Mouse (Mus musculus): ENCODE measurements around the gene Gm10491.

The Gm10491 gene

GRCm38 (mm10) chrX:7879819-7880218 is 27.8 kb downstream of the Gm10491 start:
- peak; percentile 88 for DNase-seq (ENCODE audit: low spot score)

DNA sequence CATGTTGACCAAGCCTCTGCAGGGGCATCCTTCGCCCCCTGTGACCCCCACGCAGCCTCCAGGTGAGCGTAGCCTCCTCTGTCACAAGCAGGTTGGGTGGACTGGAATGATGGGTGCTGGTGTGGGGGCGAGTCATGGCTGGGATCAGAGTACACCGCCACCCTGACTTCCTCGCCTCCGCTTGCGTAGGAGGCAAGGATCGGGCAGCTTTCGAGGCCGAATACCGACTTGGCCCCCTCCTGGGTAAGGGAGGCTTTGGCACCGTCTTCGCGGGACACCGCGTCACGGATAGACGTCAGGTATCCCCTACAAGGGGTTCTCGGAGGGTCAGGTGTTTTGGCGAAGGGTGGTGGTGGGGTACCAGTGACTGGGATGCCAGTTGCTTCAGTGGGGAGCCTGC is 29.1 kb downstream of the Gm10491 start:
- peak; percentile 34 for DNase-seq (ENCODE audit: low spot score)

DNA sequence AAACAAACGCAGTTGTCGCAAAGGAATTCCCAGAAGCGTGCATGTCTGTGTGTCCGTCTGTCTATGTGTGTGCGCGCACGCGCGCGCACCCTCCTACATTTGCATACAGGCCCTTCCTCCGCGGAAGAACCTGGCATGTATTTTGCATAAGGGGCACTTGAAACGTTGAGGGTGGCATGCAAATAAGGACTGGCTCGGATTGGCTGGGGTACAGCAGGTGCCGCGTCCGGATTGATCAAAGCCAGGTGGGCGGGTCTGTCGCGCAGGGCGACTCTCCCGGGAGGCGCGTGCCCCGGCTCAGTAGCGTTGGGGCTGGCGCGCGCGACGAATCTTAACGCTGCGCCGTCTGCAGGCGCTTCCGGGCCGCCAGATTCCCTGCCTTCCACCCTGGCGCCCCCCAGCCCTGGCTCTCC is 29.6 kb downstream of the Gm10491 start, which contains the start of gene Pim2:
Pim2 (plus strand) TSS at position 256 of the 413 bp plus-strand sequence.
- peak; percentile 89 for DNase-seq (ENCODE audit: low spot score)

DNA sequence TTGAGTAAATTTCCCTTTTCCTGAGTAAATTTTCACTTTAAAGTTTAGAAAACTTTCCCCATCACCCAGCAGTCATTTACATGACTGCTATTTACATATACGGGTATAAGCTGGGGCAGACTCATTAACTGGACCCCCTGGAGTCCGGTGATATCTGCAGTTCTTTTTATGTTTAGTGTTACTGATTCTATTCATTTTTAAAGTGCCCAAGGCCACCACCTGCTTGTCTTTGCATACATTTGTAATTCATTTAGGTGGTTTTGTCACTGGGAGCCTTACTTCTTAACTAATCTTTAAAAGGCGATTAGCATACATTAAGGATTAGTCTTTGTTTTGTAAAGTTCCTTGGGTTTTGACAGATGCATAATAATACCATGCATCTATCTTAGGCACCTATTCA is 37.8 kb downstream of the Gm10491 start:
- no peak for DNase-seq (ENCODE audit: low spot score)

DNA sequence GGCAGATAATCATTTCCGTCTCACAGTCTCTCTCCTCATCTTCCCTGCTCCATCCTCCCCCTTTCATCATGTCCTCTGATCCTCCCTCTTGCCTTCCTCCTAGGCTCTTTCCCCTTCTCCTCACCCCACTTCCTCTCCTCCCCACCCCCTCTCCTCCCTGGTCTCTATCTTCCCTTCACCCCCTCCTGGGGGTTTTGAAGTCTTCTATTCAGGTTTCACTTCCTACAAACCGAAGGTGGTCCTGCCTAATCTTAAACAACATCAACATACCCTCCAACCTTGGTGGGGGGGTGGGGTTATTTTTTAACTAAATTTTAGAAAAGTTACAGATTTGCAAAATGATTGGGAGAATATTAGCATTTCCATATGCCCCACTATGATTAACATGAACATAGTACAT is 39.1 kb downstream of the Gm10491 start:
- no peak for DNase-seq (ENCODE audit: low spot score)

DNA sequence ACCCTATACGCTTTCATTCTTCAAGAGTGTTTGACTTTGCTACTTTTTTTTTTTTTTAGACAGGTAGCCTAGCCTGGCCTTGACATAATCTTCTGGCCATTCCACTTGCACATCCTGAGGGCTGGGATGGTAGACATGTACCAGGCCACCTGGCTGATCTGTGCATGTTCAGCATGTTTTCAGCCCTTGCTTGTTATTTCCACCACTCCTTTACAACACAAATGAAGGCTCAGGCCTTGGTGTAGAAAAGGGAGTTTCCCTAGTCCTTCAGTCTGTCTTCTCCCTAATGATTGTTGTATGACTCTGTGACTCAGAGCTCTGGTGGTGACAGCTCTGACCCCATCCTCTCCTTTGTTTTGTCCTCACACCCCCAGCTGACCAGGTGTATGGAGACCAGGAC is 40.5 kb downstream of the Gm10491 start:
- no peak for DNase-seq (ENCODE audit: low spot score)

DNA sequence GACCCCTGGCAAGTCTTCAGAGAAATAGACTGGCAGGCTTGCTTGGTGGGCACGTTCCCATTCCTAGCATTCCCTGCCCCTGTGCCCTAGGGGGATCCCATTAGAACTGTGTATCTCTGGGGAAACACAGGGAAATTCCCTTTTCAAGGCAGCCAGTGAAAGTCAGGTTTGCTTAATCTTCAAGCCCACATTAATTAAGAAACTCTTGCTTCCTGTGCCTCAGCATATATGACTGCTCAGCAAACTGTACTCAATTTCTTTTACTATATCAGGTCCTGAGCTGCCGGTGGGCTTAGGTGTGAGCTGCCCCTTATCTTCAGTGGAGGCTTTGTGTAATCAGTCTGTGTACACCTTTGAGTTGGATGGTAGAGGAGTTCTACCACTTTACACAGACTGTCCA is 41.8 kb downstream of the Gm10491 start:
- DNase-seq (ENCODE audit: low spot score) = no peak

- no peak for DNase-seq (ENCODE audit: low spot score)
Observed at GRCm38 (mm10) chrX:7865343-7865742, 42.3 kb downstream of the Gm10491 start.

DNA sequence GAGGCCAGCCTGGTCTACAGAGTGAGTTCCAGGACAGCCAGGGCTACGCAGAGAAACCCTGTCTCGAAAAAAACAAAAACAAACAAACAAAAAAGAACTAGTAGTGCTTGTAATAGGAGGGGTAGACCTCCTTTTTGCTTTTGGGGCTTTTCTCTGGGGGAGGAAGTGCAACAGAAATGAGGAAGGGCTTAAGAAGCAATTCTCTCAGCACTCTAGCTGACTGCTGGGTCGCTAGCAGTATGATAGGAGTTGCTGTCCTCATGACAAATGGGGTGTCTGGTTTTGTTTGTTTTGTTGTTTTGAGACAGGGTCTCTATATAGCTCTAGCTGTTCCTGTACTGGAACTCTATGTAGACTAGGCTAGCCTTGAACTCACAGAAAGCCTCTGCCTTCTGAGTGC is 43.1 kb downstream of the Gm10491 start:
- no peak for DNase-seq (ENCODE audit: low spot score)

- no peak for DNase-seq (ENCODE audit: low spot score)
Observed at GRCm38 (mm10) chrX:7863181-7863580, 44.5 kb downstream of the Gm10491 start.

GRCm38 (mm10) chrX:7859191-7859753 is 48.4 kb downstream of the Gm10491 start:
- no peak for DNase-seq (ENCODE audit: low spot score)
